Mouse (Mus musculus) kidney, postnatal 0 days (tissue): Measurements from ENCODE around the gene Ccdc74a. TPM values are rescaled to one million over a fixed set of nuclear protein-coding genes. Genes with fewer than 3 reads are reported as not detected.
A peak's percentile ranks its signal among the peaks of the same experiment; 100 is the strongest.

ENCODE experiments used
- ATAC-seq: fragments of 200-750 bp; cut with Nextera tagmentation; replicated peaks from 2 replicates; pipeline ENCODE4 v1.8.0; 2017; ENCODE audit warnings: low read depth, moderate number of reproducible peaks, moderate TSS enrichment, moderate library complexity; ENCODE audit not compliant: low FRiP score
- DNase-seq: peaks from one replicate; pipeline ENCODE4 v3.0.0-alpha.2; 2016; ENCODE audit warnings: low spot score
- H3K27ac ChIP-seq: fragments of 300-500 bp; sonication (generic); 2 replicates; pipeline ENCODE4 v1.5.1; 2014; ENCODE audit warnings: mild to moderate bottlenecking
- H3K27me3 ChIP-seq: fragments of 300-500 bp; sonication (generic); 2 replicates; pipeline ENCODE4 v1.6.1; 2014; ENCODE audit warnings: low read length, mixed read lengths; ENCODE audit not compliant: insufficient read depth
- H3K36me3 ChIP-seq: fragments of 300-500 bp; sonication (generic); 2 replicates; pipeline ENCODE4 v1.6.1; 2014; ENCODE audit warnings: low read length, mixed read lengths; ENCODE audit not compliant: insufficient read depth
- H3K4me1 ChIP-seq: fragments of 300-500 bp; sonication (generic); replicated peaks from 2 replicates; pipeline ENCODE4 v1.6.1; 2014; ENCODE audit warnings: antibody characterized with exemption, low read length, mixed read lengths; ENCODE audit not compliant: insufficient read depth
- H3K4me2 ChIP-seq: fragments of 300-500 bp; sonication (generic); 2 replicates; pipeline ENCODE4 v1.6.1; 2014; ENCODE audit warnings: mild to moderate bottlenecking, low read length, moderate library complexity, mixed read lengths
- H3K4me3 ChIP-seq: fragments of 300-500 bp; sonication (generic); replicated peaks from 2 replicates; pipeline ENCODE4 v1.5.1; 2014; ENCODE audit warnings: low read depth, low read length
- H3K9ac ChIP-seq: fragments of 300-500 bp; sonication (generic); 2 replicates; pipeline ENCODE4 v1.6.1; 2014; ENCODE audit warnings: low read depth, low read length
- H3K9me3 ChIP-seq: fragments of 300-500 bp; sonication (generic); replicated peaks from 2 replicates; pipeline ENCODE4 v1.6.1; 2016; ENCODE audit warnings: low read length, inconsistent platforms, mixed read lengths
- CTCF ChIP-seq: IDR thresholded peaks from 2 replicates; pipeline ENCODE4 v1.5.1; 2016; ENCODE audit warnings: antibody characterized with exemption, low read depth, mild to moderate bottlenecking, moderate library complexity
- WGBS: fragments of 180-500 bp; shearing (Covaris S2); extraction: QIAGEN DNeasy Blood & Tissue Kit; methylation state at CpG from one replicate; pipeline ENCODE4 v1.1.7; 2014; 5-methylcytosine and 5-hydroxymethylcytosine counted together
- polyA plus RNA-seq: library from polyadenylated mRNA; unstranded; fragments of >200 nt; fragmentation: Nextera tagmentation; extraction: Ambion mirVana; gene quantifications from 2 replicates; pipeline ENCODE4 v1.2.1, GENCODE M21; 2015

Gene Ccdc74a
- polyA plus RNA-seq, 1 experiment from 2014 or later: 8.6 TPM

DNA sequence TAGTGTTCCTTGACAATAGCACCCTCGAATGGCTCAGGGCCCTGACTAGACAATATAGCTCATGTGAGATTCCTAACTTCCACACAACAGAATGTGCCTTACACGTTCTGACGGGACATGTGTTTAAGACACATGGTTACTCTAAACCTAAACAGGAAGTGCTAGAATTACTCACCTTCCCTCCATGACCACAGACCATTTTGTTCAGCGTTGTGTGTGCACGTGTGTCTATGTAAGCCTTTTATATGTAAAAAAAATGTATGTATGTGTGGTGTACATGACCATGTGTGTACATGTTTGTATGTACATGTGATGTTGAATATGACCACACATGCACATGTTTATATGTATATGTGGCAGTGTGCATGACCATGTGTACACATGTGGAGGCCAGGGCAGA is 30.1 kb upstream of the Ccdc74a start:
- Histone ChIP-seq H3K4me3 (no peak overlapping the region), H3K9me3 (no peaks in the 10 kb centered on the region), H3K4me2 (no peak overlapping the region), H3K27me3 (no peaks in the 10 kb centered on the region), H3K27ac (no peak overlapping the region), H3K36me3 (no peaks in the 10 kb centered on the region), H3K9ac (no peak overlapping the region), H3K4me1 (peaks cover 9% of the 10 kb centered on the region)
- WGBS: 80% methylated on average over 5 of the region's 5 CpGs
- TF ChIP-seq CTCF: no peak
- DNase-seq: no peak
- no peak for ATAC-seq

DNA sequence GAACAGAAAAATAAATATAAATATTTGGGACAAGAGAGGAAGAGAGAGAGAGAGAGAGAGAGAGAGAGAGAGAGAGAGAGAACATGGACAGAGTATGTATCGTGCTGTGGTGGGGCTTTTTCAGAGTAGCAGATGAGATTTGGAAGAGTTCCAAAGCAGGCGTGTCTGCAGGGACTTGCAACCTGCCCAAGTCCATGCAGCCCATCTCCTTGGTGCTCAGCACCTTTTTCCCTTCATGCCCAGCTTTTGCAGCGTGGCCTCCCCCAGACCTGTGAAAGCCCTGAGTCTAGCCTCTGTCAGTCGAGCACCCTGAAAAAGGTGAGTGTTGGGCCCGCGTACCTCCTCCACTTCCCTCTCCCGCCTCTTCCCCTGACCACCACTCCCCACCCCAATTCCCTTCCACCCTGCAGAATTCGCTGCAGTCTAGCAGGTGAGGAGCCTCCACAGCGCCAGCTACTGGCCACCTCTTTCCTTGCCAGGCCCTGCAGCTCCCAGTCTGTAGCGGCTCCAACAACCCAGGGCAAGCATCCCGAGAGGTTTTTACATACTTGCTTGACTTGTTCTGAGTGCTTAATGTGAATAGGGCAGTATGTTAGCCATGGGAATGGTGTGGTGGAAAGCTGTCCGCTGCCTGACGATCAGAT is 28.2 kb upstream of the Ccdc74a start:
- TF ChIP-seq CTCF: peak; percentile 84
- H3K36me3 ChIP-seq: peaks cover 8% of the 10 kb centered on the region; the same call in 1 of the 2 replicates
- no peaks in the 10 kb centered on the region for H3K27me3 ChIP-seq
- H3K4me2 ChIP-seq: peak overlapping the region; percentile 18; the same call in 1 of the 2 replicates
- no peak overlapping the region for H3K9ac ChIP-seq
- H3K27ac ChIP-seq: no peak overlapping the region
- peak; percentile 70 for ATAC-seq
- 10% methylated on average over 13 of the region's 13 CpGs for WGBS
- peaks cover 9% of the 10 kb centered on the region for H3K4me1 ChIP-seq
- DNase-seq: peak; percentile 58
- H3K4me3 ChIP-seq: no peak overlapping the region
- no peaks in the 10 kb centered on the region for H3K9me3 ChIP-seq

DNA sequence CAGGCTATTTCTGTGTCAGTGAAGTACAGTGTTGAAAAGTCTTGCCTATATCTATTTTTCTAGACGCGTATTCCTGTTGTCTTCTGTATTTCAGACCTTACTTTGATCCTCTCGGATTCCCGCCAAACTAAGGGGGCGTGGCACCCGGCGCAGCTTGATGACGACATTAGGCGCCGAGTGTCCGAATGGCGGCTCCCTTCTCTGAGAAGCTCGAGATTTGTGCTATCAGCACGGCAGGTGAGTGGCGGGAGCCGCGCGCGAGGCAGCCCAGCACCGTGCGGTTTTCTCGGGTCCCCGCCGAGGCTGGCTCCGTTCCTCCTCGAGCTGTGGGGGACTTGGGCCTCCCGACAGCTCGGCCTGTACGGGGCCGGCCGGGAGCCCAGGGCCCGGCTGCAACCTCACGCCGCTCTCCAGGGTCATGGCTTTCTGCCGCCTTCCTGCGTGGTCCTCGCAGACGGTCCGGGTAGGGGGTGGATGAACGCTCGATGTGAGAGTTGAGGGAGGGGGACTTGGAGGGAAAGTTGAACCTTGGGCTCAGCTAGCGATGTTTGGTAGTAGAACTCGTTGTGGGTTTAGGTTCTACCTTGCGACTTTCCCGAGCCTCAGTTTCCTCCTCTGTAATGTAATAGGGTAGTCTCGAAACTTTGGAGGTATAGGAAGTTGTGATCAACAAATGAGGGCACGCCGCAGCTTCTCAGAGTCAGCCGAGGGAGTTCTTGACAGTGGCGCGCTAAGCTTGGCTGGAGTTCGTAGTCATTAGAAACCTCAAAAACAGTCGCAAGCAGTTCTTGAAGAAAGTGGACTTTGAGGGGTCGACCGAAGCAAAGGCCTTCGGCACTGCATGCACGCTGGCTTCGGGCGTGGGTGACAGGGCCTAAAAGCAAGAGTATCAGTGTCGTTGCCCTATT is 26.8 kb upstream of the Ccdc74a start, which contains the start of gene Smpd4:
Gene Smpd4 (plus strand): TSS at position 157 of the 908 bp plus-strand sequence.
- Histone ChIP-seq H3K9ac (peak within 1 kb of the TSS; percentile 82), H3K36me3 (peaks cover 8% of the 10 kb centered on the region; the same call in 1 of the 2 replicates), H3K27me3 (no peaks in the 10 kb centered on the region), H3K9me3 (no peaks in the 10 kb centered on the region), H3K4me2 (peak within 1 kb of the TSS; percentile 85), H3K4me3 (peak within 1 kb of the TSS; percentile 92), H3K27ac (no peak within 1 kb of the TSS), H3K4me1 (peaks cover 9% of the 10 kb centered on the region)
- DNase-seq (peak; percentile 82), ATAC-seq (peak; percentile 69)
- no peak for TF ChIP-seq CTCF
- 3% methylated on average over 60 of the region's 60 CpGs for WGBS

DNA sequence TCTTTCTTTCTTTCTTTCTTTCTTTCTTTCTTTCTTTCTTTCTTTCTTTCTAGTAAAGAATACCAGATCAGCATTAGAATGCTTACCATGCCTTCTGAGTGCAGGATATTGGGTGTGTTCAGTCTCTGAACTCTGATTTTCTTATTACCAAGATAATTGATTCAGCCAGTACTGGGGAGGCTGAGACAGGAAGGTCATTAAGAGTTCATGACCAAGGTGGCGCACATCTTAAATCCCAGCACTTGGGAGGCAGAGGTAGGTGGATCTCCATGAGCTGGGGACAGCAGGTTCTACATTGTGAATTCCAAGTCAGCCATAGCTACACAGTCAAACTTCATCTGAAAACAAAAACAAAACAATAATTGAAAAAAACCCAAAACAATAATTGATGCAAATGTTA is 24.3 kb upstream of the Ccdc74a start:
- Histone ChIP-seq H3K9ac (no peak overlapping the region), H3K27me3 (no peaks in the 10 kb centered on the region), H3K4me1 (peaks cover 9% of the 10 kb centered on the region), H3K27ac (no peak overlapping the region), H3K36me3 (peaks cover 19% of the 10 kb centered on the region), H3K4me3 (no peak overlapping the region), H3K4me2 (no peak overlapping the region), H3K9me3 (no peaks in the 10 kb centered on the region)
- DNase-seq (no peak), ATAC-seq (no peak)
- no peak for TF ChIP-seq CTCF
- 81% methylated on average over 1 of the region's 1 CpGs for WGBS

DNA sequence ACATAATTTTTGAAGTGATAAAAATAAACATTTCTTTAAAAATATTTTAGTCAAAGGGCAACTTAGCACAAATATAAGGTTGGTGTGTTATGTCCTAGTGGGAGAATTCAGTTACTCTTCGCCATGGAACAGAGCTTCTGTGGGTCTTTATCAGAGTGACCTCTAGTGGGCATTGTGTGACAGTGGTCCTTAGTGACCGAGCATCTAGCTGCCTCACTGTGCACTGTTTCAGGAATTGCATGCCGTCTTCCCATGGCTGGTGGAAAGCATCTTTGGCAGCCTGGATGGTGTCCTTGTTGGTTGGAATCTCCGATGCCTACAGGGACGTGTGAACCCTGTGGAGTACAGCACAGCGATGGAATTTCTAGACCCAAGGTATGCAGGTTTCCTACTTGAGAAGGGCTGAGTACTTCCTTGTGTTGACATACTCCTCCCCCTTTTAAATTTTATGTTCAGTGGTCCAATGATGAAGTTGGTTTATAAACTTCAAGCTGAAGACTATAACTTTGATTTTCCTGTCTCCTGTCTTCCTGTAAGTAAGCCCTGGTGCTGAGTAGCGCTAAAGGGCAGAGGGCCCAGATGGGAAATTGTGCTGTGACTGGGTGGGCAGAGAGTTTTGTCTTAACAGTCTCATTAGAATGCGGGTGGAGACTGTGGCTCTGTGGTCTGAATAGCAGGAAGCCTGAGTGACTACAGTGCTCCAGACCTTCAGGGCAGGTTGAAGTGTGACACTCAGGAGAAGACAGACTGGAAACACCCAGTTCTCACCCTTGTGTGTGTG is 20.6 kb upstream of the Ccdc74a start:
- 66% methylated on average over 8 of the region's 8 CpGs for WGBS
- Histone ChIP-seq H3K36me3 (peaks cover 48% of the 10 kb centered on the region), H3K4me1 (no peaks in the 10 kb centered on the region), H3K27me3 (no peaks in the 10 kb centered on the region), H3K9ac (no peak overlapping the region), H3K9me3 (no peaks in the 10 kb centered on the region), H3K4me2 (no peak overlapping the region), H3K27ac (no peak overlapping the region), H3K4me3 (no peak overlapping the region)
- peak; percentile 76 for TF ChIP-seq CTCF
- ATAC-seq (no peak), DNase-seq (peak; percentile 74)

DNA sequence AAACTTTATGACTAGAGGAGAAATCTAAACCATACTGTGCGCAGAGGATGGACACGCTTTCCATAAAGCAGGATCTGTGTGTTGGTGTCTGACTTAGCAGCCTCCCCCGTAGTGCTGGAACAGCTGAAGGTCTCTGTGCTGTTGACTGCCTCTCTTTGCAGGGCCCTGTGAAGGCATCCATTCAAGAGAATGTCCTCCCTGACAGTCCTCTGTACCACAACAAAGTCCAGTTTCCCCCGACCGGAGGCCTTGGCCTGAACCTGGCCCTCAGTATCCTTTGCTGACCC is 20.1 kb upstream of the Ccdc74a start:
- H3K9ac ChIP-seq: no peak overlapping the region
- ATAC-seq (no peak), DNase-seq (no peak)
- no peak for TF ChIP-seq CTCF
- WGBS: 90% methylated on average over 5 of the region's 5 CpGs
- H3K27me3 ChIP-seq: no peaks in the 10 kb centered on the region
- H3K27ac ChIP-seq: no peak overlapping the region
- no peak overlapping the region for H3K4me3 ChIP-seq
- H3K36me3 ChIP-seq: peaks cover 48% of the 10 kb centered on the region
- no peaks in the 10 kb centered on the region for H3K9me3 ChIP-seq
- H3K4me1 ChIP-seq: no peaks in the 10 kb centered on the region
- H3K4me2 ChIP-seq: no peak overlapping the region
